8 mouse cellular contexts compared by ENCODE assay signal in genomic region chr2:3284473-3285180, GRCm38 (mm10). TPM values are rescaled to one million over a fixed set of nuclear protein-coding genes. Genes with fewer than 3 reads are reported as not detected.
DNase-seq lines count a peak whose midpoint lies in the region; ATAC-seq and TF ChIP-seq lines count a peak whose summit lies in the region.

No protein-coding gene starts in this region.

- TF ChIP-seq CTCF in E14TG2a.4 (conservative IDR thresholded peaks at IDR 0.05; ENCODE audit: low read length), result no peak
- TF ChIP-seq CTCF in embryonic fibroblast, embryonic 13.5 days (IDR thresholded peaks at IDR 0.05; ENCODE audit: borderline replicate concordance, insufficient read depth, low read length), result no peak
- TF ChIP-seq CTCF in heart, postnatal 0 days (IDR thresholded peaks at IDR 0.05; ENCODE audit: low read depth), result no peak
- no peak; the same call in 1 of the 2 replicates for TF ChIP-seq CTCF in lung, postnatal 0 days (IDR thresholded peaks at IDR 0.05)

- no peak for TF ChIP-seq POLR2A in embryonic fibroblast, embryonic 13.5 days (IDR thresholded peaks at IDR 0.05; ENCODE audit: low read depth, low read length)

- peak overlapping the region; percentile 98 for H3K4me3 ChIP-seq in E14TG2a.4 (replicated peaks; ENCODE audit: low read length)
- peak overlapping the region; percentile 66 for H3K4me3 ChIP-seq in embryonic fibroblast, embryonic 13.5 days (ENCODE audit: insufficient read depth, low read length)
- H3K4me3 ChIP-seq in heart, postnatal 0 days (ENCODE audit: low read depth, low read length), result peak overlapping the region; percentile 96
- peak overlapping the region; percentile 98 for H3K4me3 ChIP-seq in lung, postnatal 0 days (ENCODE audit: low read depth, low read length)

- H3K27me3 ChIP-seq in E14TG2a.4 (ENCODE audit: insufficient read depth, low read length), result no peaks in the 10 kb centered on the region
- H3K27me3 ChIP-seq in heart, postnatal 0 days (ENCODE audit: control insufficient read depth, insufficient read depth, low read length), result no peaks in the 10 kb centered on the region
- no peaks in the 10 kb centered on the region for H3K27me3 ChIP-seq in lung, postnatal 0 days (replicated peaks; ENCODE audit: insufficient read depth, low read length)

- 0 out of 2 replicates have a peak, but pooled peaks cover 3% of the 10 kb centered on the region for H3K36me3 ChIP-seq in E14TG2a.4 (ENCODE audit: insufficient read depth, low read length)
- H3K36me3 ChIP-seq in heart, postnatal 0 days (replicated peaks; ENCODE audit: control insufficient read depth, insufficient read depth, low read length), result no peaks in the 10 kb centered on the region
- no peaks in the 10 kb centered on the region for H3K36me3 ChIP-seq in lung, postnatal 0 days (ENCODE audit: insufficient read depth, low read length)

- no peaks in the 10 kb centered on the region for H3K9me3 ChIP-seq in E14TG2a.4 (ENCODE audit: low read length)
- no peaks in the 10 kb centered on the region for H3K9me3 ChIP-seq in heart, postnatal 0 days (replicated peaks; ENCODE audit: control insufficient read depth, low read length)
- no peaks in the 10 kb centered on the region for H3K9me3 ChIP-seq in lung, postnatal 0 days (ENCODE audit: low read length)

- peak; percentile 5 for ATAC-seq in heart, postnatal 0 days (ENCODE audit: insufficient read depth, low read depth)
- ATAC-seq in lung, postnatal 0 days, result peak; percentile 6

- H3K4me2 ChIP-seq in heart, postnatal 0 days (ENCODE audit: low read depth, low read length), result peak overlapping the region; percentile 88
- H3K4me2 ChIP-seq in lung, postnatal 0 days (replicated peaks; ENCODE audit: low read depth, low read length), result peak overlapping the region; percentile 90

- H3K27ac ChIP-seq in embryonic fibroblast, embryonic 13.5 days (ENCODE audit: insufficient read depth, low read length), result peak overlapping the region; percentile 48
- H3K27ac ChIP-seq in heart, postnatal 0 days (ENCODE audit: low read depth), result peak overlapping the region; percentile 91
- H3K27ac ChIP-seq in lung, postnatal 0 days (ENCODE audit: low read length), result peak overlapping the region; percentile 86

- peak; percentile 62 for DNase-seq in adrenal gland, postnatal 25 days
- DNase-seq in heart, postnatal 0 days (ENCODE audit: low spot score), result peak; percentile 58
- DNase-seq in layer of hippocampus, adult 18-20 months (ENCODE audit: low spot score in 2 of 2), result peak; percentile 56 to 61
- peak; percentile 68 for DNase-seq in lung, postnatal 0 days (ENCODE audit: low spot score)
- DNase-seq in ovary, postnatal 10 days (ENCODE audit: low spot score), result peak; percentile 23
- peak; percentile 62 for DNase-seq in thymus, postnatal 0 days (ENCODE audit: low spot score)

- H3K9ac ChIP-seq in heart, postnatal 0 days (replicated peaks; ENCODE audit: low read depth, low read length), result peak overlapping the region; percentile 90
- peak overlapping the region; percentile 68 for H3K9ac ChIP-seq in lung, postnatal 0 days (replicated peaks; ENCODE audit: low read depth)

- H3K4me1 ChIP-seq in E14TG2a.4 (replicated peaks; ENCODE audit: low read depth, low read length), result peaks cover 25% of the 10 kb centered on the region
- 0 out of 2 replicates have a peak, but pooled peaks cover 5% of the 10 kb centered on the region for H3K4me1 ChIP-seq in embryonic fibroblast, embryonic 13.5 days (ENCODE audit: control insufficient read depth, insufficient read depth, low read length)
- peaks cover 11% of the 10 kb centered on the region for H3K4me1 ChIP-seq in heart, postnatal 0 days (ENCODE audit: control insufficient read depth, insufficient read depth)
- peaks cover 6% of the 10 kb centered on the region; the same call in 1 of the 2 replicates for H3K4me1 ChIP-seq in lung, postnatal 0 days (ENCODE audit: insufficient read depth, low read depth, low read length)

- under 1% methylated on average over 40 of the region's 60 CpGs for WGBS in heart, postnatal 0 days
- under 1% methylated on average over 46 of the region's 60 CpGs for WGBS in lung, postnatal 0 days

- no peak for TF ChIP-seq EP300 in heart, postnatal 0 days (IDR thresholded peaks at IDR 0.05; ENCODE audit: low read depth)
- TF ChIP-seq EP300 in lung, postnatal 0 days (IDR thresholded peaks at IDR 0.05), result no peak

RNA-seq across cellular contexts. Expression of gene Nmt2, which starts 0.6 kb away (rescaled TPM):
- 71.5 and 103 TPM in 2 replicates for total RNA-seq in adrenal gland, postnatal 25 days (2021)
- 34.3 and 36.7 TPM in 2 replicates for polyA plus RNA-seq in embryonic fibroblast, embryonic 13.5 days (2011; ENCODE audit: insufficient read length, low read depth, missing spikeins)
- total RNA-seq in heart, postnatal 0 days (2014; rRNA removed; ENCODE audit: low replicate concordance), result 14.9 and 20.7 TPM in 2 replicates
- 17.3 and 18.1 TPM in 2 replicates for polyA plus RNA-seq in heart, postnatal 0 days (2015; fragmentation: Nextera tagmentation; extraction: Ambion mirVana)
- total RNA-seq in layer of hippocampus, adult 18-20 months (2021), result 10 to 100 TPM; 82.6 to 91.0 TPM
- polyA plus RNA-seq in lung, postnatal 0 days (2015; fragmentation: Nextera tagmentation; extraction: Ambion mirVana), result 35.0 and 37.0 TPM in 2 replicates
- polyA plus RNA-seq in thymus, postnatal 0 days (2015; fragmentation: Nextera tagmentation; extraction: Ambion mirVana), result 24.9 and 28.8 TPM in 2 replicates

RNA-seq across cellular contexts. Expression of gene Rpp38, which starts 47.8 kb away (rescaled TPM):
- total RNA-seq in adrenal gland, postnatal 25 days (2021), result 11.1 and 11.3 TPM in 2 replicates
- polyA plus RNA-seq in embryonic fibroblast, embryonic 13.5 days (2011; ENCODE audit: insufficient read length, low read depth, missing spikeins), result 13.7 and 16.1 TPM in 2 replicates
- total RNA-seq in heart, postnatal 0 days (2014; rRNA removed; ENCODE audit: low replicate concordance), result 1.2 and 2.5 TPM in 2 replicates
- polyA plus RNA-seq in heart, postnatal 0 days (2015; fragmentation: Nextera tagmentation; extraction: Ambion mirVana), result 10.1 and 11.3 TPM in 2 replicates
- 10 to 100 TPM; 10.7 to 11.9 TPM for total RNA-seq in layer of hippocampus, adult 18-20 months (2021)
- 8.9 and 10.0 TPM in 2 replicates for polyA plus RNA-seq in lung, postnatal 0 days (2015; fragmentation: Nextera tagmentation; extraction: Ambion mirVana)
- polyA plus RNA-seq in thymus, postnatal 0 days (2015; fragmentation: Nextera tagmentation; extraction: Ambion mirVana), result 18.0 and 19.5 TPM in 2 replicates

RNA-seq across cellular contexts. Expression of gene Acbd7, which starts 51.3 kb away (rescaled TPM):
- total RNA-seq in adrenal gland, postnatal 25 days (2021), result not detected in 2 replicates
- not detected in 2 replicates for polyA plus RNA-seq in embryonic fibroblast, embryonic 13.5 days (2011; ENCODE audit: insufficient read length, low read depth, missing spikeins)
- total RNA-seq in heart, postnatal 0 days (2014; rRNA removed; ENCODE audit: low replicate concordance), result not detected in 2 replicates
- 0.79 and 1.1 TPM in 2 replicates for polyA plus RNA-seq in heart, postnatal 0 days (2015; fragmentation: Nextera tagmentation; extraction: Ambion mirVana)
- total RNA-seq in layer of hippocampus, adult 18-20 months (2021), result 1 to 10 TPM in 1 of 2 experiments, under 1 TPM in 1; 0.94 to 1.8 TPM
- polyA plus RNA-seq in lung, postnatal 0 days (2015; fragmentation: Nextera tagmentation; extraction: Ambion mirVana), result 2.5 and 3.3 TPM in 2 replicates
- polyA plus RNA-seq in thymus, postnatal 0 days (2015; fragmentation: Nextera tagmentation; extraction: Ambion mirVana), result 1.5 and 2.6 TPM in 2 replicates

Comparison
In these comparisons a context has a peak if more than half of its experiments do, and no peak if none do; other contexts are left out.
1. Peak in every context shown above with its lines: DNase-seq, ATAC-seq, H3K4me3 ChIP-seq and H3K27ac ChIP-seq.